Mouse (Mus musculus) G1E (cell line): ENCODE results near the gene Gm44805.

Source experiments
- CTCF ChIP-seq: IDR thresholded peaks from 2 replicates; pipeline ENCODE4 v1.5.1; 2012; ENCODE audit warnings: low read depth, low read length, inconsistent platforms, mixed read lengths
- GATA1 ChIP-seq: IDR thresholded peaks from 2 replicates; pipeline ENCODE4 v1.6.1; 2012; ENCODE audit warnings: borderline replicate concordance, low read length, inconsistent platforms, mixed read lengths
- GATA2 ChIP-seq: IDR thresholded peaks from 2 replicates; pipeline ENCODE4 v1.6.1; 2012; ENCODE audit warnings: low read depth, low read length, inconsistent platforms, borderline replicate concordance
- TAL1 ChIP-seq: conservative IDR thresholded peaks from 2 replicates; pipeline ENCODE4 v1.6.1; 2012; ENCODE audit warnings: low read depth, low read length, inconsistent platforms, mixed read lengths

DNA sequence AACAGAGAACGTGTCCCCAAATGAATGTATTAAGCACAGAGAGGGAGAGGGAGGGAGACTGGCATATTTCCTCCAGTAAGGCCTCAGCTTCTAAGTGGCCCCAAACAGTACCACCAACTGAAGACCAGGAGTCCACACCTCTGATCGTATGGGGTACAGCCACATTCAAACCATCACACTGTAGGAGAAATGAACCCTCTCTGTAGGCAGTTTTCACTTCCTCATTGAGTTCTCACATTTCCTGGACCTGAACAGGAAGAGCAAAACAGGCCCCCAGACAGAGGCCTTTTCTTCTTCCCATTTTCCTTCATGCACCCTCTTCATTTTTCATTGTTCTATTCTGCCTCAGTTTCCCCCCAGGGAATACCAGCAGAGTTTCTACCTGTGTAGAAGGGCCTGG is 13.8 kb downstream of the Gm44805 start:
- no peak for TF ChIP-seq GATA2
- TF ChIP-seq CTCF: no peak
- no peak for TF ChIP-seq TAL1
- no peak for TF ChIP-seq GATA1
